Mouse (Mus musculus): Measurements from ENCODE around the gene Pcna.
"Not testable (repeated sequence)": the region's sequence is repeated elsewhere in the genome, so short reads cannot be mapped to it uniquely, and the experiment has no call there.

Pcna gene

GRCm38 (mm10) chr2:132276249-132276648 lies 23.1 kb upstream of the Pcna start:
- DNase-seq (ENCODE audit: low spot score) = no peak

GRCm38 (mm10) chr2:132275527-132275926 lies 22.4 kb upstream of the Pcna start:
- no peak for DNase-seq (ENCODE audit: low spot score)

GRCm38 (mm10) chr2:132272694-132273389 lies 19.7 kb upstream of the Pcna start:
- DNase-seq (ENCODE audit: low spot score) = no peak

GRCm38 (mm10) chr2:132270331-132270951 lies 17.3 kb upstream of the Pcna start:
- DNase-seq (ENCODE audit: low spot score) = no peak

- no peak for DNase-seq (ENCODE audit: low spot score)
These were observed 16.1 kb upstream of the Pcna start for GRCm38 (mm10) chr2:132269217-132269616.

- no peak for DNase-seq (ENCODE audit: low spot score)
These were observed 13.0 kb upstream of the Pcna start for GRCm38 (mm10) chr2:132266086-132266485.

- no peak for DNase-seq (ENCODE audit: low spot score)
These were observed 12.1 kb upstream of the Pcna start for GRCm38 (mm10) chr2:132265196-132265595.

- no peak for DNase-seq (ENCODE audit: low spot score)
These were observed 11.2 kb upstream of the Pcna start for GRCm38 (mm10) chr2:132264266-132264710.

GRCm38 (mm10) chr2:132263421-132264265 lies 10.5 kb upstream of the Pcna start:
- peak; percentile 53 for DNase-seq (ENCODE audit: low spot score)

GRCm38 (mm10) chr2:132262879-132263398 lies 9.8 kb upstream of the Pcna start, which contains the start of gene Cds2:
Gene Cds2, plus strand, starts transcription at chr2:132263148.
- peak; percentile 98 for DNase-seq (ENCODE audit: low spot score)

GRCm38 (mm10) chr2:132262175-132262574 lies 9.1 kb upstream of the Pcna start:
- no peak for DNase-seq (ENCODE audit: low spot score)

GRCm38 (mm10) chr2:132260601-132261000 lies 7.5 kb upstream of the Pcna start:
- DNase-seq (ENCODE audit: low spot score) = no peak

- DNase-seq (ENCODE audit: low spot score) = no peak
These were observed 4.4 kb upstream of the Pcna start for GRCm38 (mm10) chr2:132257350-132258068.

GRCm38 (mm10) chr2:132253603-132254002 lies 489 bp upstream of the Pcna start:
- no peak for DNase-seq (ENCODE audit: low spot score)

GRCm38 (mm10) chr2:132251911-132252310 lies 1.2 kb downstream of the Pcna start:
- no peak for DNase-seq (ENCODE audit: low spot score)

GRCm38 (mm10) chr2:132247539-132248313 lies 5.4 kb downstream of the Pcna start, which contains the start of gene Tmem230:
Gene Tmem230, minus strand, starts transcription at chr2:132247807.
- peak; percentile 98 for DNase-seq (ENCODE audit: low spot score)

- no peak for DNase-seq (ENCODE audit: low spot score)
These were observed 9.7 kb downstream of the Pcna start for GRCm38 (mm10) chr2:132243370-132243769.

- peak; percentile 80 for DNase-seq (ENCODE audit: low spot score)
These were observed 12.7 kb downstream of the Pcna start for GRCm38 (mm10) chr2:132240457-132240856.

- not testable (repeated sequence) for DNase-seq (ENCODE audit: low spot score)
These were observed 13.7 kb downstream of the Pcna start for GRCm38 (mm10) chr2:132239434-132239833.

GRCm38 (mm10) chr2:132235975-132236374 lies 17.1 kb downstream of the Pcna start:
- no peak for DNase-seq (ENCODE audit: low spot score)

- no peak for DNase-seq (ENCODE audit: low spot score)
These were observed 17.8 kb downstream of the Pcna start for GRCm38 (mm10) chr2:132235291-132235690.
